10 mouse cellular contexts compared by ENCODE assay signal in genomic region chr15:5240360-5240759, GRCm38 (mm10). TPM values are rescaled to one million over a fixed set of nuclear protein-coding genes. Genes with fewer than 3 reads are reported as not detected.
DNase-seq lines count a peak whose midpoint lies in the region; ATAC-seq and TF ChIP-seq lines count a peak whose summit lies in the region.
"Had no signal": no experiment of that assay in that cellular context is flagged by ENCODE, and none has a peak within 500 bp of the region (broad histone marks: within the 10 kb centered on the region; RNA-seq: fewer than 3 reads in every experiment).

No protein-coding gene starts in this region.

- no peak overlapping the region for H3K9ac ChIP-seq in limb, embryonic 12.5 days (replicated peaks)
- H3K9ac ChIP-seq in intestine, embryonic 15.5 days = no peak overlapping the region

- H3K9me3 ChIP-seq in limb, embryonic 12.5 days = no peaks in the 10 kb centered on the region
- H3K9me3 ChIP-seq in limb, embryonic 10.5 days (replicated peaks) = no peaks in the 10 kb centered on the region
- no peaks in the 10 kb centered on the region for H3K9me3 ChIP-seq in intestine, embryonic 15.5 days

- no peak for TF ChIP-seq CTCF in gastrocnemius, adult 2 months (IDR thresholded peaks at IDR 0.05)
- no peak for TF ChIP-seq CTCF in small intestine, adult 2 months (IDR thresholded peaks at IDR 0.05; ENCODE audit: extremely low read depth, insufficient read length, insufficient replicate concordance, low read depth, low read length)

- intact Hi-C loops in gastrocnemius, adult 2 months (cut with DNase I) = no loop called here

- H3K36me3 ChIP-seq in limb, embryonic 12.5 days = no peaks in the 10 kb centered on the region
- H3K36me3 ChIP-seq in limb, embryonic 10.5 days = no peaks in the 10 kb centered on the region
- H3K36me3 ChIP-seq in intestine, embryonic 15.5 days = no peaks in the 10 kb centered on the region
- H3K36me3 ChIP-seq in small intestine, adult 2 months (ENCODE audit: control insufficient read depth, insufficient read depth, low read length) = peaks cover 16% of the 10 kb centered on the region

- H3K27ac ChIP-seq in gastrocnemius, adult 2 months = peak overlapping the region; percentile 85
- H3K27ac ChIP-seq in limb, embryonic 12.5 days = no peak overlapping the region
- no peak overlapping the region for H3K27ac ChIP-seq in limb, embryonic 10.5 days
- H3K27ac ChIP-seq in intestine, embryonic 15.5 days = no peak overlapping the region
- H3K27ac ChIP-seq in small intestine, adult 2 months (ENCODE audit: insufficient read depth, low read depth, low read length) = peak overlapping the region; percentile 54; the same call in 1 of the 2 replicates

- WGBS in limb, embryonic 12.5 days = 57% methylated on average over 6 of the region's 6 CpGs
- WGBS in limb, embryonic 10.5 days = 71% methylated on average over 6 of the region's 6 CpGs
- 70% methylated on average over 6 of the region's 6 CpGs for WGBS in intestine, embryonic 15.5 days
- WGBS in small intestine, adult 2 months = 35% methylated on average over 6 of the region's 6 CpGs

- H3K4me3 ChIP-seq in gastrocnemius, adult 2 months = peak overlapping the region; percentile 92
- H3K4me3 ChIP-seq in limb, embryonic 12.5 days (replicated peaks) = no peak overlapping the region
- no peak overlapping the region for H3K4me3 ChIP-seq in limb, embryonic 10.5 days
- no peak overlapping the region for H3K4me3 ChIP-seq in intestine, embryonic 15.5 days (replicated peaks)
- peak overlapping the region; percentile 29; the same call in 1 of the 2 replicates for H3K4me3 ChIP-seq in small intestine, adult 2 months (ENCODE audit: low read depth, low read length)

- 0 out of 2 replicates have a peak overlapping the region, but pooled peaks have one; percentile 3 for H3K4me2 ChIP-seq in limb, embryonic 12.5 days
- H3K4me2 ChIP-seq in intestine, embryonic 15.5 days (replicated peaks) = peak overlapping the region; percentile 18

- no peak for TF ChIP-seq POLR2A in small intestine, adult 2 months (IDR thresholded peaks at IDR 0.05; ENCODE audit: low read depth, low read length)

- peaks cover 41% of the 10 kb centered on the region for H3K27me3 ChIP-seq in limb, embryonic 12.5 days
- peaks cover 50% of the 10 kb centered on the region for H3K27me3 ChIP-seq in limb, embryonic 10.5 days (ENCODE audit: low read depth, poor library complexity, severe bottlenecking)
- H3K27me3 ChIP-seq in intestine, embryonic 15.5 days (replicated peaks) = 0 out of 2 replicates have a peak, but pooled peaks cover 8% of the 10 kb centered on the region
- no peaks in the 10 kb centered on the region for H3K27me3 ChIP-seq in small intestine, adult 2 months (ENCODE audit: control insufficient read depth, insufficient read depth, low read length)

- H3K4me1 ChIP-seq in limb, embryonic 12.5 days (replicated peaks) = peaks cover 27% of the 10 kb centered on the region
- peaks cover 29% of the 10 kb centered on the region for H3K4me1 ChIP-seq in limb, embryonic 10.5 days
- peaks cover 11% of the 10 kb centered on the region; the same call in 1 of the 2 replicates for H3K4me1 ChIP-seq in intestine, embryonic 15.5 days (replicated peaks)
- peaks cover 14% of the 10 kb centered on the region; the same call in 1 of the 2 replicates for H3K4me1 ChIP-seq in small intestine, adult 2 months (ENCODE audit: control insufficient read depth, insufficient read depth, insufficient read length, low read length)

- DNase-seq in gastrocnemius, adult 2 months = no peak
- DNase-seq in gastrocnemius, adult 8-10 months (ENCODE audit: low spot score in 2 of 2) = no peak
- DNase-seq in limb, embryonic 10.5 days (ENCODE audit: low spot score) = no peak
- no peak for DNase-seq in urinary bladder, adult 18-20 months (ENCODE audit: low spot score in 2 of 2)
- DNase-seq in spleen, postnatal 4 days (ENCODE audit: low spot score in 2 of 2) = no peak
- DNase-seq: B cell, adult 2 months; cerebellum, adult 11 months had no signal

- no peak for ATAC-seq in limb, embryonic 12.5 days (ENCODE audit: insufficient number of reproducible peaks, insufficient read depth, low FRiP score, low TSS enrichment, low read depth)
- no peak for ATAC-seq in intestine, embryonic 15.5 days

RNA-seq across cellular contexts. Expression of gene Ptger4, which starts 3.6 kb away (rescaled TPM):
- 1 to 10 TPM; 1.2 to 1.9 TPM for total RNA-seq in gastrocnemius, adult 2 months (2021)
- 1 to 10 TPM in 3 of 4 experiments, under 1 TPM in 1; 0.63 to 1.2 (median 1.1) TPM for total RNA-seq in gastrocnemius, adult 8-10 months (2022)
- 1.8 and 2.3 TPM in 2 replicates for polyA plus RNA-seq in limb, embryonic 12.5 days (2016; fragmentation: Nextera tagmentation; extraction: Ambion mirVana)
- 0.84 and 1.4 TPM in 2 replicates for polyA plus RNA-seq in limb, embryonic 10.5 days (2016; fragmentation: Nextera tagmentation; extraction: Ambion mirVana)
- polyA plus RNA-seq in intestine, embryonic 15.5 days (2015; fragmentation: Nextera tagmentation; extraction: Ambion mirVana) = 5.0 and 5.4 TPM in 2 replicates
- polyA plus RNA-seq in small intestine, adult 2 months (2012; rRNA removed) = 37.8 and 85.6 TPM in 2 replicates

RNA-seq across cellular contexts. Expression of gene Ttc33, which starts 55.0 kb away (rescaled TPM):
- total RNA-seq in gastrocnemius, adult 2 months (2021) = 10 to 100 TPM; 61.6 to 67.4 TPM
- total RNA-seq in gastrocnemius, adult 8-10 months (2022) = 10 to 100 TPM; 63.1 to 73.6 (median 71.3) TPM
- polyA plus RNA-seq in limb, embryonic 12.5 days (2016; fragmentation: Nextera tagmentation; extraction: Ambion mirVana) = 38.1 and 40.9 TPM in 2 replicates
- 35.4 and 37.2 TPM in 2 replicates for polyA plus RNA-seq in limb, embryonic 10.5 days (2016; fragmentation: Nextera tagmentation; extraction: Ambion mirVana)
- polyA plus RNA-seq in intestine, embryonic 15.5 days (2015; fragmentation: Nextera tagmentation; extraction: Ambion mirVana) = 32.9 and 38.2 TPM in 2 replicates
- 0.76 and 1.4 TPM in 2 replicates for polyA plus RNA-seq in small intestine, adult 2 months (2012; rRNA removed)

Comparison
In these comparisons a context has a peak if more than half of its experiments do, and no peak if none do; other contexts are left out.
1. H3K27ac ChIP-seq: peak in gastrocnemius, adult 2 months (single experiment) and small intestine, adult 2 months (single experiment); none in limb, embryonic 12.5 days (single experiment), limb, embryonic 10.5 days (single experiment) and intestine, embryonic 15.5 days (single experiment).
2. H3K4me3 ChIP-seq: peak in gastrocnemius, adult 2 months (single experiment) and small intestine, adult 2 months (single experiment); none in limb, embryonic 12.5 days (single experiment), limb, embryonic 10.5 days (single experiment) and intestine, embryonic 15.5 days (single experiment).
3. RNA of gene Ttc33, which starts 55.0 kb away (polyA plus RNA-seq): 38.1 to 40.9 TPM in limb, embryonic 12.5 days, 32.9 to 38.2 TPM in intestine, embryonic 15.5 days and 35.4 to 37.2 TPM in limb, embryonic 10.5 days; 0.76 to 1.4 TPM in small intestine, adult 2 months; every median in the first group is over 10 times any median in the second.